Mouse (Mus musculus): ENCODE results near the gene Birc5.

DNA sequence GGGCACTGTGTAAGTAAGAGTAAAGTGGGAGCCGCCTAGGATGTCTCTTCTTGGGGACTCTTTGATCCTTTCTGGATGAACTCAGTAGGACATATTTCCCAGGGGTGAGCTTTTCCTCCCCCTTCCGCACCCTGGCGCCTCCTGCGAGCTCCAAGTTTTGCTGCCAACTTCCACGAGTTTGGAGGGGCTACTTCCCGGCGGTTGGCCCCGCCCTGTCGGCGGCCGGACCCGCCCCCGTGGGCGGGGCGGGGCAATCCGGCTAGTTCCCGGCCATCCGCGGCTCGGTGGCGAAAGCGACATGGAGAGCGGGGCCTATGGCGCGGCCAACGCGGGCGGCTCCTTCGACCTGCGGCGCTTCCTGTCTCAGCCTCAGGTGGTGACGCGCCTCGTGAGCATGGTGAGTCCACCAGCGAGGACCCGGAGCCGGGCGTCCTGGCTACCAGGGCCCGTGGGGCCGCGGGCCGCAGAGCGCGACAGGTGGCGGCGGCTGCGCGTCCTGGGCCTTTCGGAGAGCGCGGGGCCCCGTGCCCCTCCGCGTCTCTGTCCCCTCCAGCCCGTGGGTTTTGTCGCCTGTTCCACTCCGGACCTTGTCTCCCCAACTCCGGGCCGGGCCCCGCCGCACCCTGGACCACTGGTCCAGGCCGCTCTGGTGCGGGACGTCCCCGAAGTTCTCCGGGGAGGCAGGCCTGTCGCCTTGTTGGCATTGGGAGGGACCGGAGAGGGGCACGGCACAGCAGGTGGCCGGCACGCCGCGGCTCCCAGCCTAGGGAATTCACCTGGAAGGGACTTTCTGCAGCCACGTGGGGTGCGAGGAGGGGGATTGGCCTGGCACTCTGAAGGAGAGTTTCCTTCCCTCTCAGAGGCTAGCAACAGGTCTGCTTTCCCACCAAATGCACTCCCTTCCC, 39.4 kb upstream of the Birc5 start, which contains the start of the genes Gm20708 and Syngr2:
- no peak for TF ChIP-seq CTCF (IDR thresholded peaks at IDR 0.05; ENCODE audit: control insufficient read depth, insufficient read depth, insufficient read length)
- TF ChIP-seq CEBPB (IDR thresholded peaks at IDR 0.05; ENCODE audit: low read depth): no peak
- TF ChIP-seq MAX (IDR thresholded peaks at IDR 0.05): no peak
- TF ChIP-seq MYOG (IDR thresholded peaks at IDR 0.05; ENCODE audit: control insufficient read depth, extremely low read depth, insufficient read length): no peak

Data from C2C12 (cell line).